Mouse (Mus musculus): ENCODE data around the gene Sik1. TPM values are rescaled to one million over a fixed set of nuclear protein-coding genes. Genes with fewer than 3 reads are reported as not detected.

The Sik1 gene
- polyA plus RNA-seq, 1 experiment = 9.3 TPM

DNA sequence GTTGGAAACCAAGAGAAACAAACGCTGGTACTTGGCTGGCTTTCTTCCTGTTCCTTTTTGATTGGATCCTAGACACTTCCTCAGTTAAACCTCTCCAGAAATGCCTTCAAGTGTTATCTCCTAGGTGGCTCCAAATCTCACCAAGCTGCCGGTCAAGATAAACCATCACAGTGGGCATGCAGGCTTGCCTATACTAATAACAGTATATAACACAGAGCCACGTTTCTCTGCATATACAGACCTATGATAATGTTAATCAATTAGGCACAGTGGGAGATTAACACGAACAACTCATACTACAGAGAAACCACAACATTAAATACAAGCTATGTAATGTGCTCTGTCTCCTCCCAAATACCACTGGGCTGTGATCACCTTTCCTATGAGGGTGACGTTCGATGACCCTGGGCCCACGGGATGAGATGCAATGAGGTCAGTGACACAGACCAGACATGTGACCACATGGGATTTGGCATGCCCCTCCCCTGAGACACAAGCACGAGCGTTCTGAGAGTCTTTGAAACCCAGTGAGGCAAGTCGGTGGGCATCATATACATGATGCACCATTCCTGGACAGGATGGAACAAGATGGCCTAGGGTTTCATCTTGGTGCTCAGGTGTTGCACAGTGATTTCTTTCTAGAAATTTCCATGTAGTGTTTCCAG lies 7.7 kb upstream of the Sik1 start:
- H3K27me3 ChIP-seq (ENCODE audit: control insufficient read depth, insufficient read depth, insufficient read length) = no peaks in the 10 kb centered on the region
- TF ChIP-seq CEBPB (IDR thresholded peaks at IDR 0.05; ENCODE audit: low read depth) (no peak), MAX (IDR thresholded peaks at IDR 0.05) (no peak), USF1 (IDR thresholded peaks at IDR 0.05; ENCODE audit: low read depth) (no peak), MYOG (IDR thresholded peaks at IDR 0.05; ENCODE audit: control insufficient read depth, extremely low read depth, insufficient read length) (no peak), CTCF (IDR thresholded peaks at IDR 0.05; ENCODE audit: control insufficient read depth, insufficient read depth, insufficient read length) (no peak), FOSL1 (IDR thresholded peaks at IDR 0.05; ENCODE audit: insufficient read depth, low read length, poor library complexity, severe bottlenecking) (no peak), MYOD1 (IDR thresholded peaks at IDR 0.05; ENCODE audit: control insufficient read depth, insufficient read length, low read depth) (no peak)
- no peaks in the 10 kb centered on the region for H3K79me2 ChIP-seq (ENCODE audit: control insufficient read depth, insufficient read depth)
- no peak overlapping the region for H3K4me3 ChIP-seq (ENCODE audit: insufficient read depth, poor library complexity, severe bottlenecking)
- H3K36me3 ChIP-seq (ENCODE audit: control insufficient read depth, insufficient read depth) = no peaks in the 10 kb centered on the region
- H3ac ChIP-seq (ENCODE audit: control insufficient read depth, insufficient read length, low read depth) = no peak overlapping the region
- no peaks in the 10 kb centered on the region for H3K79me3 ChIP-seq (ENCODE audit: low read depth)

GRCm38 (mm10) chr17:31862136-31862535 lies 6.5 kb upstream of the Sik1 start:
- H3ac ChIP-seq (ENCODE audit: control insufficient read depth, insufficient read length, low read depth) = no peak overlapping the region
- H3K36me3 ChIP-seq (ENCODE audit: control insufficient read depth, insufficient read depth) = no peaks in the 10 kb centered on the region
- no peaks in the 10 kb centered on the region for H3K27me3 ChIP-seq (ENCODE audit: control insufficient read depth, insufficient read depth, insufficient read length)
- no peaks in the 10 kb centered on the region for H3K79me2 ChIP-seq (ENCODE audit: control insufficient read depth, insufficient read depth)
- no peak for TF ChIP-seq USF1 (IDR thresholded peaks at IDR 0.05; ENCODE audit: low read depth)
- TF ChIP-seq CEBPB (IDR thresholded peaks at IDR 0.05; ENCODE audit: low read depth) = no peak
- H3K79me3 ChIP-seq (ENCODE audit: low read depth) = no peaks in the 10 kb centered on the region
- H3K4me3 ChIP-seq (ENCODE audit: insufficient read depth, poor library complexity, severe bottlenecking) = no peak overlapping the region

GRCm38 (mm10) chr17:31861661-31862060 lies 6.1 kb upstream of the Sik1 start:
- H3K4me3 ChIP-seq (ENCODE audit: insufficient read depth, poor library complexity, severe bottlenecking) = no peak overlapping the region
- no peak overlapping the region for H3ac ChIP-seq (ENCODE audit: control insufficient read depth, insufficient read length, low read depth)

GRCm38 (mm10) chr17:31860856-31861255 lies 5.3 kb upstream of the Sik1 start:
- H3K4me3 ChIP-seq (ENCODE audit: insufficient read depth, poor library complexity, severe bottlenecking) = no peak overlapping the region
- H3K79me3 ChIP-seq (ENCODE audit: low read depth) = no peaks in the 10 kb centered on the region
- H3K27me3 ChIP-seq (ENCODE audit: control insufficient read depth, insufficient read depth, insufficient read length) = no peaks in the 10 kb centered on the region
- H3K79me2 ChIP-seq (ENCODE audit: control insufficient read depth, insufficient read depth) = no peaks in the 10 kb centered on the region
- no peak overlapping the region for H3ac ChIP-seq (ENCODE audit: control insufficient read depth, insufficient read length, low read depth)
- H3K36me3 ChIP-seq (ENCODE audit: control insufficient read depth, insufficient read depth) = no peaks in the 10 kb centered on the region
- TF ChIP-seq MYOD1 (IDR thresholded peaks at IDR 0.05; ENCODE audit: control insufficient read depth, insufficient read length, low read depth) = peak; percentile 93
- TF ChIP-seq FOSL1 (IDR thresholded peaks at IDR 0.05; ENCODE audit: insufficient read depth, low read length, poor library complexity, severe bottlenecking) = no peak

More at GRCm38 (mm10) chr17:31861661-31862060, 6.1 kb upstream of the Sik1 start:
- H3K79me2 ChIP-seq (ENCODE audit: control insufficient read depth, insufficient read depth) = no peaks in the 10 kb centered on the region
- no peaks in the 10 kb centered on the region for H3K36me3 ChIP-seq (ENCODE audit: control insufficient read depth, insufficient read depth)
- no peak for TF ChIP-seq MAX (IDR thresholded peaks at IDR 0.05)
- TF ChIP-seq MYOD1 (IDR thresholded peaks at IDR 0.05; ENCODE audit: control insufficient read depth, insufficient read length, low read depth) = no peak
- no peak for TF ChIP-seq USF1 (IDR thresholded peaks at IDR 0.05; ENCODE audit: low read depth)
- no peak for TF ChIP-seq CTCF (IDR thresholded peaks at IDR 0.05; ENCODE audit: control insufficient read depth, insufficient read depth, insufficient read length)
- no peak for TF ChIP-seq MYOG (IDR thresholded peaks at IDR 0.05; ENCODE audit: control insufficient read depth, extremely low read depth, insufficient read length)
- no peak for TF ChIP-seq CEBPB (IDR thresholded peaks at IDR 0.05; ENCODE audit: low read depth)
- TF ChIP-seq FOSL1 (IDR thresholded peaks at IDR 0.05; ENCODE audit: insufficient read depth, low read length, poor library complexity, severe bottlenecking) = no peak
- H3K27me3 ChIP-seq (ENCODE audit: control insufficient read depth, insufficient read depth, insufficient read length) = no peaks in the 10 kb centered on the region
- no peaks in the 10 kb centered on the region for H3K79me3 ChIP-seq (ENCODE audit: low read depth)

DNA sequence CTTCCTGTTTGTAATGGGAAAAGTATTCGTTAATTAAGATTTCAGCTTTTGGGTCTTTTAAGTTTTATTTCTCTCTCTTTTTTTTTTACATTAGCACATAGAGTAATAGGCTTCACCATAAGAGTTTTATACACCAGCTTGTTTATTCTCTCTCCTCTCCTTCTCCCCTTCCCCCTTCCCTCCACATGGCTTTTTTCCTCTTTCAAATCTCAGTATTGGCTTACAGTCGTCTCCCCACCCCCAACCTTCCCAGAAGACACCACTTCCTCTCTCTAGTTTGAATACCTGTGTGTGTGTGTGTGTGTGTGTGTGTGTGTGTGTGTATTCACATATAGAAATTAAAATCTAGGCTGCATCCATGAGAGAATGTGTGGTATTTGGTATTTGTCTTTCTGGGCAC lies 3.8 kb upstream of the Sik1 start:
- TF ChIP-seq USF1 (IDR thresholded peaks at IDR 0.05; ENCODE audit: low read depth) (no peak), CEBPB (IDR thresholded peaks at IDR 0.05; ENCODE audit: low read depth) (no peak), CTCF (IDR thresholded peaks at IDR 0.05; ENCODE audit: control insufficient read depth, insufficient read depth, insufficient read length) (no peak), MYOG (IDR thresholded peaks at IDR 0.05; ENCODE audit: control insufficient read depth, extremely low read depth, insufficient read length) (no peak), MYOD1 (IDR thresholded peaks at IDR 0.05; ENCODE audit: control insufficient read depth, insufficient read length, low read depth) (no peak), MAX (IDR thresholded peaks at IDR 0.05) (no peak), FOSL1 (IDR thresholded peaks at IDR 0.05; ENCODE audit: insufficient read depth, low read length, poor library complexity, severe bottlenecking) (no peak)

DNA sequence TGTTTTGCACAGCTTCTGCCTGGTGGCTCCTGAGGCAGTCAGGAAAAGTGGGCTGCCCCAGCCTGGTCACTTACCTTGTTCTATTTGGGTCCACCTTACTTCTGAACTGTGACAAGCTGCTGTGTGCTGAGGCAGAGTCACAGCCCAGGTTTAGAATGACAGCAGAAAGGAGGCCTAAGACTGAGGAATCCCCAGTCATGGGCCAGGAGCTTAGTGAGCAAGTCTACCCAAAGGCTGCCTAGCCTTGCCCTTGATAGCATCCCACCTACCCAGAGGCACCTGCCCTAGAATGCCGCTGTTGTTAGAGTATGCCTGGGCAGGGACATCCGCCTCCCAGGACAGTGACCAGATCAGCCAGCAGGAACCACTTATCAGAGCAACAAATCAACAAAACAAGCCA lies 3.2 kb upstream of the Sik1 start:
- H3K4me3 ChIP-seq (ENCODE audit: insufficient read depth, poor library complexity, severe bottlenecking) = no peak overlapping the region
- TF ChIP-seq USF1 (IDR thresholded peaks at IDR 0.05; ENCODE audit: low read depth) (no peak), MAX (IDR thresholded peaks at IDR 0.05) (no peak), MYOG (IDR thresholded peaks at IDR 0.05; ENCODE audit: control insufficient read depth, extremely low read depth, insufficient read length) (no peak), CEBPB (IDR thresholded peaks at IDR 0.05; ENCODE audit: low read depth) (no peak), FOSL1 (IDR thresholded peaks at IDR 0.05; ENCODE audit: insufficient read depth, low read length, poor library complexity, severe bottlenecking) (no peak), MYOD1 (IDR thresholded peaks at IDR 0.05; ENCODE audit: control insufficient read depth, insufficient read length, low read depth) (no peak), CTCF (IDR thresholded peaks at IDR 0.05; ENCODE audit: control insufficient read depth, insufficient read depth, insufficient read length) (no peak)
- H3K36me3 ChIP-seq (ENCODE audit: control insufficient read depth, insufficient read depth) = no peaks in the 10 kb centered on the region
- no peaks in the 10 kb centered on the region for H3K27me3 ChIP-seq (ENCODE audit: control insufficient read depth, insufficient read depth, insufficient read length)
- H3K79me3 ChIP-seq (ENCODE audit: low read depth) = peaks cover 3% of the 10 kb centered on the region
- H3ac ChIP-seq (ENCODE audit: control insufficient read depth, insufficient read length, low read depth) = no peak overlapping the region
- peaks cover 12% of the 10 kb centered on the region for H3K79me2 ChIP-seq (ENCODE audit: control insufficient read depth, insufficient read depth)

More for the DNA sequence above, 3.8 kb upstream of the Sik1 start:
- H3K79me2 ChIP-seq (ENCODE audit: control insufficient read depth, insufficient read depth) = peaks cover 7% of the 10 kb centered on the region
- no peaks in the 10 kb centered on the region for H3K36me3 ChIP-seq (ENCODE audit: control insufficient read depth, insufficient read depth)
- H3K27me3 ChIP-seq (ENCODE audit: control insufficient read depth, insufficient read depth, insufficient read length) = no peaks in the 10 kb centered on the region
- peaks cover 2% of the 10 kb centered on the region for H3K79me3 ChIP-seq (ENCODE audit: low read depth)
- no peak overlapping the region for H3ac ChIP-seq (ENCODE audit: control insufficient read depth, insufficient read length, low read depth)
- H3K4me3 ChIP-seq (ENCODE audit: insufficient read depth, poor library complexity, severe bottlenecking) = no peak overlapping the region
